Mouse (Mus musculus) testis, postnatal 14 days (tissue): Measurements from ENCODE around the gene Brca1.
"Not testable (repeated sequence)": the region's sequence is repeated elsewhere in the genome, so short reads cannot be mapped to it uniquely, and the experiment has no call there.

Source experiments
- DNase-seq: peaks from one replicate; pipeline ENCODE4 v3.0.0; 2021; ENCODE audit warnings: low spot score

The Brca1 gene

GRCm38 (mm10) chr11:101448899-101449298, 102.9 kb downstream of the Brca1 start:
- DNase-seq = no peak

GRCm38 (mm10) chr11:101448274-101448746, 103.4 kb downstream of the Brca1 start, which contains the start of gene Ifi35:
Gene Ifi35, plus strand, starts transcription at chr11:101448407.
- DNase-seq = peak; percentile 62

GRCm38 (mm10) chr11:101447786-101448185, 104.0 kb downstream of the Brca1 start:
- no peak for DNase-seq

GRCm38 (mm10) chr11:101446860-101447259, 104.9 kb downstream of the Brca1 start:
- not testable (repeated sequence) for DNase-seq

GRCm38 (mm10) chr11:101446319-101446718, 105.4 kb downstream of the Brca1 start:
- no peak for DNase-seq

- DNase-seq = no peak
These were observed 109.0 kb downstream of the Brca1 start for GRCm38 (mm10) chr11:101442760-101443159.

- DNase-seq = peak; percentile 99
These were observed 109.5 kb downstream of the Brca1 start, which contains the start of gene Rpl27 for GRCm38 (mm10) chr11:101442127-101442693. Gene Rpl27, plus strand, starts transcription at chr11:101442298.

- not testable (repeated sequence) for DNase-seq
These were observed 110.2 kb downstream of the Brca1 start for GRCm38 (mm10) chr11:101441450-101442126.
